Mouse (Mus musculus) lung, postnatal 14 days (tissue): Measurements from ENCODE around the gene Glod4.
"Not testable (repeated sequence)": the region's sequence is repeated elsewhere in the genome, so short reads cannot be mapped to it uniquely, and the experiment has no call there.

Experiments used
- DNase-seq: peaks from one replicate; pipeline ENCODE4 v3.0.0; 2021

Gene Glod4

DNA sequence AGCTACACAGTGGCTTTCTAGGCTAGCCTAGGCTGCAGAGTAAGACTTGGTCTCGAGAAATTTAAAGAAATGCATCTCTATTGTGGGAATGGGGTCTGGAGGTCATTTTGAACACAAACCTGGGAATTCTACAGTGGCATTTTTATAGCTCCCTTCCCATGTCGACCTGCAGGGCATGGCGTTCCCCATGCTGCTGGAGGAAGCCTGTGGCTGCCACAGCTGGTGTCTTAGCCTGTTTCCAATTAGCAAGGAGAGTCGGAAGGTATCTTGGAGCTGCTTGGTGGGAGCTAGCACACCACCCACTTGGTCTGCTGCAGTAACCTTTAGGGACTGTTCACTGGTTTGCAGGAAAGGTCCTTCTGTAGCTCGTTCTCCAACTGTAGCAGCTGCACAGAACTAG, 12.6 kb upstream of the Glod4 start:
- DNase-seq = no peak

DNA sequence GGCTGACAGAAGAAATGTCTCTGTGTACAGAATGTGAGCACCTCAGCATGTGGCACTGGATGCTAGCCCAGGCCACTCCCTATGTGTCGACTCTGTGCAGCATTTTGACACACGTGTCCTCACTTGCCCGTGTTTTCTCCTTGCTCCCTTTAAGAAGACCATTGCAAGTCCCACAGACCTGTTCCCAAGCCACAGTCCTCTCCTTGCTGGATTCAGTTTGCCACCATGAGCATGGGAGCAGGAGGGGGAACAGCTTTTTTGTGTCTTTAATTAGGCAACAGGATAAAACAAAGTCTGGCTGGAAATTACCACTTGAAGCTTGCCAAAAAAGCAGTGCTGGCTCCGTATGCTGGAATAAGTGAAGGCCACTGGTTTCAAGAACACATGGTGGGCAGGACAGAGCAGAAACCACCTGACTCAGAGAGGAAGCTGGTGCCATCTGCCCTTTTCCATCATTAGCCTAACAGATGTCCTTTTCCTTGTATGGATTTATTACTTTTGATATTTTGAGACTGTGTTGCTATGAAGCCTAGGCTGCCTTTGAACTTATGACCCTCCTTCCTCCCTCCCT, 12.0 kb upstream of the Glod4 start:
- no peak for DNase-seq

DNA sequence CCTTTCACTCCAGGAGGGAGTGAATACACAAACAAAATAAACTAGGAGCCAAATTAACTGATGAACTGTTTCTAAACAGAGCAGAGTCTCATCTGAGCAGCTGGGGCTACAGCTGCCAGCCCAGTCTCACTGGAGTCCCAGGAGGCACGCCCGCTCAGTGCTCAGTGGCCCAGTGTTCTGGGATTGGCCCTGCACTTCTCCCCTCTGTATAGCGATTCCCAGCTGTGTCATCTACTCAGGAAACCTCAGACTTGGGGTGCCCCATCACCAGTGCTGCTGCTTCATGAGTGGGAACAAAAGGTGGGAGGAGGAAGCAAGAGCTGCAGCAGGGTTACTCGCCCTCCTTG, 10.4 kb upstream of the Glod4 start:
- DNase-seq = peak; percentile 9

DNA sequence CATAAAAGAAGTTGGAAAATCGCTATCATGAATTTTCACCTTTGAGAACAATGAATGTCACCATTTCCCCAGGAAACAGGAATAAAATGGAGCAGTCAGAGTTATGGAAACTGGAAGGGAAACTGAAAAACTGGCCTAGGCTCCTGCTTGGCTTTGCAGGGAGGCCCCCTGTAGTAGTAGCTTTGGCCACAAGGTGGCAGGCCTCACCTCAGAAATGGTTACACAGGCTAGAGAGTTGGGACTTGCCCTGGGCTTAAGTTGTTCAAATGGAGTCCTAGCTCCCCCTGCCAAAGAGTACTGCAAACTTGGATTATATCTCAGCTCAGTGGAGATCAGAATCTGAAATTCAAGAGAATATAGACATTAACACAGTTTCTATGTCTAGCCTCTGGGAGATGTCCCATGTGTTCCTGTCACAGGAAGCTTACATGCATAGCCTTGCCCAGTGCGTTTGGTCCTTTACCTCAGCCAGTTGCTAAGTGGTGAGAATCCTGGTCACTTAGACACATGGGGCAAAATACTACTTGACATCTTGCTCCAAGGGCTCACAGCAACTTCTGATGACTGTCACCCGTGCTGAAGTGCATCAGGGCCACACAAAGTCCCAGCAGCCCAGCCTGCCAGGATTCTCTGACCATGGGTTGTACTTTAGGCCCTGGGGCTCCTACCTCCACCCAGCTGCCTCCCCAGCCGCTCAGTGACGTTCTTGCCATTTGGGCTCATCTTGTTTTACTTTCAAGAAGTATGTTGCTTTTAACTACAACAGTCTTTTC, 9.8 kb upstream of the Glod4 start:
- peak; percentile 90 for DNase-seq

DNA sequence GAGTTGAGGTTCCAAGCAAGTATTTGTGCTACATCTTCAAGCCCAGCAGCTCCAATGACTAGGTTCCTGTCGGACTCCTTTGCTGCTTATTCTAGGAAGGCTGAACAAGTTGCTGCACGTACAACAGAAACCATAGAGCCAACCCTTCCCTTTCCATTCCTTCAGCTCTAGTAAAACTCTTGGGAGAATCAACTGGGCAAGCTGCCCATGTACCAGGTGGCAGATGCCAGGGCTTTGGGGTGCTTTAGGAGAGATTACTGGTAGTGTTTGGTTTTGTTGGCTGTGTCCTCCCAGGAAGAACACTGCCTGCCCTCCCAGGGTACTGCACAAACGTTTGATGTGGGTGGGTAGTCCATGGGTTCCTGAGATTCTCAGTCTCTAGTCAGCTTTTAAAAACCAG, 8.5 kb upstream of the Glod4 start:
- DNase-seq = no peak

DNA sequence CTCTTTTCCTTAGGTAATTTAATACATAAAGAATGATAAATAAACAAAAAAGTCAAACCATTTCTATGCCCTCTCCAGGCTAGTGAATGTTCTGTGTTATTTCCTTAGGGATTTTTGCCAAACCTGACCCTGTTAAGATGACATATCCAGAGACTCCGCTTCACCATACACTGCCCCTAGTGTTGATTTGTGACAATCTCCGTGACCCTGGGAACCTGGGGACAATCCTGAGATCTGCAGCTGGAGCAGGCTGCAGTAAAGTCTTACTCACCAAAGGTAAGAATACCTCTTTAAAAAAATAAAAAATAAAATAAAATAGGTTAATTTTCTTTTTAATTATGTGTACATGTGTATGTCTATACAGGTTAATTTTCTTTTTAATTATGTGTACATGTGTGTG, 3.7 kb upstream of the Glod4 start:
- no peak for DNase-seq

DNA sequence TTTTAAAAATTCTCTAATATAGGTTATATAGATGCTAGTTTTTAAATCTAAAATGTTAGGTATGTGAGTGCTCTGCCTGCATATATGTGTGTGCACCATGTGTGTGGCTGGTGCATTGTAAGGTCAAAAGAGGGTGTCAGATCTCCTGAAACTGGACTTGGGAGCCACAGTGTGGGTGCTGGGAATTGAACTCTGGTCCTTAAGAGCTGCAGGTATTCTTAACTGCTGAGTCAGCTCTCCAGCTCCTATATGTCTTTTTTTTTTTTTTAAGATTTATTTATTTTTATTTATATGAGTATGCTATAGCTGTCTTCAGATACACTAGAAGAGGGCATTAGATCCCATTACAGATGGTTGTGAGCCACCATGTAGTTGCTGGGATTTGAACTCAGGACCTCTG, 2.9 kb upstream of the Glod4 start:
- DNase-seq = no peak

DNA sequence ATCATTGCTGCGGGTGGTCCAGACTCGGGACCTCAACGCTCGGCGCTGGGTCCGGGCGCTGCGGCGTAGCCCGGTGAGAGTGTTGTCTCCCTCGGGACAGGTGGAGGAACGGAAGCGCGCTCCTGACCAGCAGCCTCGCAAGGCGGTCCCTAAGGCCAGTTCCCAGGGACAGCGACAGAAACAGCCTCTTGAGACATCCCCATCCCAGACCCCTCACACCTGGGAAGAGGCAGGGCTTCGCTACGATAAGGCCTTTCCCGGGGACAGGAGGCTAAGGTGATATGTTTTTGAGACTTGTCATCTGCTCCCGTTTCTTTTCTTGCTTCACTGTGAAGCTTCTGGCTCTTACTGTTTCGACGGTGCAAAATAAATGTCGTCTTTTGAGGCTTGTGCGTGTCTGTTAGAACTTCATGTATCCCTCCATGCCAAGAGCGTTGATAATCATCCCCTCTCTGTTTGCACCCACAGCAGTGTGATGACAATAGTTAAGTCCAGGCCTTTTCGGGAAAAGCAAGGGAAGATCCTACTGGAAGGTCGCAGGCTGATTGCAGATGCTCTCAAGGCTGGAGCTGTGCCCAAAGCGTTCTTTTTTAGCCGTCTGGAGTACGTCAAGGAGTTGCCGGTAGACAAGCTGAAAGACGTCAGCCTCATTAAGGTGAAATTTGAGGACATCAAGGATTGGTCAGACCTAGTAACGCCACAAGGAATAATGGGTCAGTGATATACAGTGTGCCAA, 454 bp upstream of the Glod4 start:
- no peak for DNase-seq

DNA sequence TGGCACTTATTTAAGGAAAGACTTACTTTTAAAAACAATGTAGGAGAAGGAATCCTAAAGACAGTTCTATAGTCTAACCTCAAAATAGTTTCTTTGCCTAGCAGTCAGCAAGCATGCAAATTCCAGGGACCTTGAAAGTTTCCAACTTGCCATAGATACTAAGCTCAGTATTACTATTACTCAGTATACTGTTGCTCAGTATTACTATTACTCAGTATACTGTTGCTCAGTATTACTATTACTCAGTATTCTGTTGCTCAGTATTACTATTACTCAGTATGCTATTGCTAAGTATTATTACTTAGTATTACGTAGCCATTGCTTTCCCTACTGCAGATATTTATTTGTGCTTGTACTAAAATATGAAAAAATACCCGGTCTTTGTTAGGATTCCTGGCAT, 3.8 kb downstream of the Glod4 start:
- DNase-seq = no peak

DNA sequence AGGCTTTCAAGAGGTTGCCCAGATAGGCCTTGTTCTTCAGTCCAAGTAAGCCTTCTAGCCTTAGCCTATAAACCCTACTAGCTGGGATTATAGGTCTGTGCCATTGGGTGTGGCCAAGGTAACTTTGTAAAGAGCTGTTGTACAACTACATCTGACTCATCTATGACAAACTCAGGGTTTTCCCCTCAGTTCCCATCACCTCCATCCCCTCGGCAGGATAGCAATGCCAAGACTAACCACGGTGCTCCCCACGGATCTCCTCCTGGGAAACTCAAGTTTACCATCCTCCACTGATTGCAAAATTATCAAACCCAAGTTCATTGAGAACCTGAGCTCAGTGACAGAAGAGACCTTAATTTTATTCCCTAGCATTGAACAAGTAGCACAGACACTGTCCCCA, 7.4 kb downstream of the Glod4 start:
- no peak for DNase-seq

DNA sequence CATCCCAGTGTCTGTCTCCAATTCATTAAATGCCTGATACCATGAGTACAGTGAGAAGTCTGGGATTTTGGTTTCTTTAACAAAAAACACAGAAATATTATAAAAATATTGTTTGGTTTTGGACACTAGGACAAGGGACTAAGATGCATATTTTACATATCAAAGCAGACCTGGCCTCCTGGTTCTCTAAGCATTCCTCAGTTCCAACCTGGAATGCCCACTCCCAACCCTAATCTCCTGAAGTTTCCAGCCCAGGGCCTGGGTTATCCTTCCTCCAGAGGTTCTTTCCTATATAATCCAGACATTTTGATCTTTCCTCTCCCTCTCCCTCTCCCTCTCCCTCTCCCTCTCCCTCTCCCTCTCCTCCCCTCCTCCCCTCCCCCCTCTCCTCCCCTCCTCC, 18.5 kb downstream of the Glod4 start:
- DNase-seq = no peak

DNA sequence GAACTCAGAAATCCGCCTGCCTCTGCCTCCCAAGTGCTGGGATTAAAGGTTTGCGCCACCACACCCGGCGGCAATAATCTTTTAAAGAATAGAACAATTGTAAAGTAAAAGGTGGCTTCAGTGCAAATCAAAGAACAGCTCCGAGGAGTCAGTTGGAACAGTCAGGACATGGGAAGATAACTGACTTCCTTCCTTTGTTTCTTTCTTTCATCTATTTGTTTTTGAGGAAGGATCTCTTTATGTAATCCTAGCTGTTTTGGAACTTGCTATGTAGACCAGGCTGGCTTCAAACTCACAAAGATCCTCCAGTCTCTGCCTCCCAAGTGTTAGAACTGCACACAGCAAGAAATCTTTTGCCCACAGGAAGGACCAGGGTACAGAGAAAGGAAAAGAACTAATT, 18.9 kb downstream of the Glod4 start:
- DNase-seq = no peak

DNA sequence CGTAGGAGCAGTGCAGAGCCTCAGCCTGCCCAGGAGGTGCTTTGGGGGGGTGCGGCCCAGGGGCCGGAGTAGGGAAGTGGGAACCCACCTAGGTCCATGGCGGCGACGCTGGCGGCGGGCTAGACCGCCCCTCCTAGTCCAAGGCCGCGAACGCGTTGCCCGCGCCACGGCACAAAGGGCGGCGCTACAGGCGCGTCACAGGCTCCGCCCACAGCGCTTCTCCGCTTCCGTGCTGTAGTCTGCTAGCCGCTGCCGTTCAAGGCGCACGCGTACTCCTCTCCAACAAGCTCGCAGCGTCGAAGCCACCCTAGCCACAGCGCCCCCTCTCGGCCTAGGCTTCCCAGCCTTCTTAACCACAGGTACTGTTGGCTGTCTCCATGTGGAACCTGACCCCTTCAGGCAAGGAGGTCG, 26.1 kb downstream of the Glod4 start, which contains the start of the genes Dbil5 and Gemin4:
Gene Dbil5, plus strand, starts transcription at position 219 of the 411 bp plus-strand sequence.
Gene Gemin4, minus strand, starts transcription at position 275 of the 411 bp plus-strand sequence.
- DNase-seq = peak; percentile 99

DNA sequence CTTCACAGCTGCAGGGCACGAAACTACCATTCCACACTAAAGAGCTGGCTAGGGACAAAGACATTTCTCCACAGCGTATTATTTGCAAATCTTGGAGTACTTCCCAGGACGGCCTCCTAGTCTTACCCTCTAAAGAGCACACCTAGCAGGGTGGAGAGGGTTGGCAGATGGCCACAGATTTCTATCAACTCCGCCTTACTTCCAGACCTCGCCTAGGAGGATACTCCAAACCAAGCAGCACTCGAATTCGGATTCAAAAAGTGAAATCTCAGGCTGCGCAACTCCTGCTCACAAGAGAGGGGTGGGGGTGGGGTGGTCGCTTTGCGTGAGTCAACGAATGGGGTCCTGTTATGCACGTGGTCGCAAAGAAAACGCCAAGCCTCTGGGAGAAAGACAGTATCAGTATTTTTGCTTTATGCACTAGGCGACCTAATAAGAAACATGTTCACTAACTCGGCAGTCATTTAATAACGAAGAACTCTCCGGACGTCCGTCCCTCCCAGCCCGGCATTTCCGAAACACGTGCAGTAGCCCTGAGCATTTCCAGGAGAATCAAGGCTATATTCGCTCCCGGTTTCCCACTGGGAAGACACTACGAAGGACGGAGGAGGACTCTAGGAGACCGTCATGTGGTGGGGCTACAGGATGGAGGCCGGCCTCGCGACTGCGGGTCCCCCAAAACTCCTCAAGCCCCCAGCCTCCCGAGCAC, 26.7 kb downstream of the Glod4 start:
- DNase-seq = peak; percentile 76

DNA sequence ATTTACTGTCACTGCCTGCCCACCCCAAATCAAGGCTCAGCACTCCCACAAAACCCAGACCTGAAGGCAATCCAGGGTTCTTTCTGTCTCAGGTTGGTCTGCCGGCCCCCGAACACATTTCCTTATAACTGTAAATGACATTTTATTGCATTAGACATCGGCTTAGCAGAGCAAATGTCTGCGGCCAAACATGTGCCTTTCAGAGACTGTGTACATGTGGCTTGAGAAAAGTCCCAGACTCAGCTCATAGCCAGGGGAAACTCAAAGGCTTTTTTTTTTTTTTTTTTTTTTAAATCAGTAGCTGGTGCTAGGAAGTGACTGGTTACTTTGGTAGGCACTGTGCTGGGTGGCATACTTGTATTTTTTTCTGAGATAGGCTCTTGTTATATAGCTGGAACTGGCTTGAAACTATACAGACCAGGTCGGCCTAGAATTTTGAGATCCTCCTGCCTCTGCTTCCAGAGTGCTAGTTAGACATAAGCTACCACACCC, 27.4 kb downstream of the Glod4 start:
- no peak for DNase-seq

DNA sequence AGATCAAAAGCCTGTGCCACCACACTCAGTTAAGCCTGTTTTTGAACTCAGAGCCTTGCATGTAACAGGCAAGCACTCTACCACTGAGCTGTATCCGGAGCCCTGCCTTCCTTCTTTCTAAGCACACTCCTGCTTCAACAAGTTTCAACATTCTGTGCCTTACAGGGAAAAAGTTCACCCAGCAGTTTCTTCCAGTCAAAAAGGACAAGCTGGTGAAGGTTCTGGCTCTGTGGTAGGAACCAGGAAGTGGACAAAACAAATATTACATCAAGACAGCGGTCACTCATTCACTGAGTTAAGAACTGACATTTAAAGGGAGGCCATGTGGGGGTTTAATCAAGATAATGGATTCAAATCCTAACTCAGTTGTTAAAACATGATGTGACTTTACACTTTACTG, 28.5 kb downstream of the Glod4 start:
- DNase-seq = no peak

DNA sequence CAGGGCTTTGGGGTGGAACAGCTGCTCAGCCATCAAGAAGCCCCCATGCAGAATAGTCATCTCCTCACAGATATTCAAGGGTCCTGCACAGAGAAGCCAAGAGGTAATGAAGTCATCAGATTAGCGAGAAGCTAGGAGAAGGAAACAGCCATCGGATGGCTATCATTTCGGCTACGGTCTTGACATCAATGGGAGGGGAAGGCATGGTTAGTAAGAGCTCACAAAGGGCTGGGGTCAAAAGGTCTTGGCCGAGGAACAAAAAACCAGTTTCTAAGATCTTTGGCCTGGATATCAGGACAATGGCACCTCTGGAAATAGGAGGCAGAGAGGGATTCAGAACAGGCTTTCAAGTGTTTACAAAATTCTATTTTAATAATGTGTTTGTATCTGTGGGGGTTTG, 29.7 kb downstream of the Glod4 start:
- no peak for DNase-seq

DNA sequence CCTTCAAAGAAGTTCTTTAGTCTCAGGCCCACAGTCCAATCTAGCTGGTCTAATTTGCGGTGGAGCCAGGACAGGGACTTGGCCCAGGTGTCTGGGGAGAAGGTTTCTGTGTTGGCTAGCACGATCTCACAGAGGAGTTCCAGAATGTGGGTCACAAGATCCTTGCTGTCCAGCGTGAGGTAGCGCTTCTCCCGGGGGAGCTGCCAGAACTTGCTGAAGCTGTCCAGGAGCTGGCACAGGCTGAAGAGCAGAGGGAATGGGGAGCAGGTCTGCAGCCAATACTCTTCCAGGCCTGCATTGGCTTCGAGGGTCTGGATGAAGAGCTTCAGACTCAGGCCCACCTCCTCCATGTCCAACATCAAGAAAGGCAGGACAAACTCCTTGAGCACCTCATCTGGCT, 31.9 kb downstream of the Glod4 start:
- DNase-seq = not testable (repeated sequence)

DNA sequence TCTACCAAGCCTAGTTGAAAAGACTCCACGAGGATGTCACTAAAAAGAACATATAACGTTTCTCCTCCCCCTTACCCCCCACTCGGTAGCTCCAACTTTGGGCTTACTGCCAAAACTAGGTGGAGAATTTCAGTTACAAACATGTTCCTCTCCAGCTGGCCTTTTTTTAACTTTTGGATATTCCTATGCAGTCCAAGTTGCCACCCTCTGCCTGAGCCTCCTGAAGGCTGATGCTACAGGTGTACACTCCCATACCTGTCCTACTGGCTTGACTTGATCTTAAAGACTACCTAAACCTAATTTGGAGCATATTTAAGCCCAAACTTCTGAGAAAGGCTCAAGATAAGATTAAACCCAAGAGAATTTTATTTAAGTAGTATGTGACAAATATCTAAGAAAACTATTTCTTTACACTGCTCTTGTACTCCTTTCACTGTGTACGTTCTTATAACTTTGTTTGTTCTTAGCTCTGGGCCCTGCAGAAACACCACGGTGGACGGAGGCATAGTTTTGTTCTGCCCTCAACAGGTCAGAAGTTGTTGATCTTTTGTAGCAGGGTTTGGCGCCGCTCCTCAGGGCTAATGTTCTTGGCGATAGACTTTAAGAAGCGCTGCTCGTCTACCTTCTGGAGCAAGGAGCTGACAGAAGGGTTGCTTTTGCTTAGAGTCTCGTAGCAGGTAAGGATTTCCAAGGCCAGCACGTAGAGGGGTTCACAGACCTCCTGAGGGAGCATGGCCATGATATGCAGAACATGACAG, 33.1 kb downstream of the Glod4 start:
- DNase-seq = peak; percentile 22

DNA sequence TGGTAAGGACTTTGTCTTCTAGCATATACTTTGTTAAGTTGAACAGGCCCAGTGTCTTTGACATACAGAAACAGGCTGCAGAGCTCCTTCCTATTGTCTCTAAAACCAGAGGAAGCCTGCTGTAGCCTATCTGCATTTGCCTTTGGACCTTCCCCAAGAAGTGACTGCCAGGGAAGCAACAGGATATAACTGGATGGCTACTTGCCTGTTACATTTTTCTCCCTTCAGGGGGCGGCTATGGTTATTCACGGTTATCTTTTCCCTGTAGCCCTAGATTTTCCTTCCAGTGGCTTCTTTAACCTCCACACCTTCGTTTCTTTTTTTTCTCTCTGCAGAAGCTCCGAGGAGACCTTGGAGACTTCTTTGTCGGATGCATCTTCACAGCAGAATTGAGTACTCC, 36.7 kb downstream of the Glod4 start:
- no peak for DNase-seq

DNA sequence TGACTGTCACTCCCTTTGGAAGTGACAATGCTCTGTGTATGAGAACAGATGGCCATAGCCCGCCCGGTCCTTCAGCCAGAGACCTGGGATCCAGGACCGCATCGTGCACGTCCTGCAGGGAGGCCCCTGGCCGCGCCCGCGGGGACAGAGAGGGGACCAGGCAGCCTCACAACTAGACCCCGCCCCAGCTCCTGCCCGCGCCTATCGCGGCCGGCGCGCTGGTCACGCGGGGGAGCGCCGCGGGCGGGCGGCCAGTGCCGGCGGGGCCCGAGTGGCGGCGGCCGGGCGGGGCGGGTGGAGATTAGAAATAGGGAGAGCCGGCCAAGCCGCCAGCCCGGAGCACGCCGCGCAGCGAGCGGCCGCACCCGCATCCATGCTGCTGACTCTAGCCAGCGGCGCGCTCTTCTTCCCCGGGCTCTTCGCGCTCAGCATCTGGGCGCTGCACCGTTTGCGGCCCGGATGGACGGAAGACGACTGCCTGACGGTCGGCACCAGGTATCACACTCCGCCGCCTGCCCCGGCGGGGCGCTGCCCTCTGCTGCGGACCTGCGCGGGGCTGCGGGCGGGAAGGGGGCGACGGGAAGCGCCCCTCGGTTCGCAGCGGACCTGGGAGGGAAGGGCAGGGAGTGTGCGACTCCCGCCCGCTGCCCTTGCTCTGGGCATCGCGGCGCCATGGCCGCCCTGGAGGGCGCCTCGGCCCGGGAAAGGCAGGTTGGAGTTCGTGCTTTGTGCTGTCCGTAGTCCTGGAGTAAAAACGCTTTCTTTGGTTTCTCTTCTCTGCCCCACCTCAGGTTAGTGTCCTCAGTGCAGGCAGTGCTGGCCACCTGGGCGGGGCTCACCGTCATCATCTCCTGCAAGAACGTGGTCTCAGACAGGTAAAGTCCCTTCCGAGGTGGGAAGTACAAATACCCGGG, 41.5 kb downstream of the Glod4 start:
- DNase-seq = peak; percentile 89
